Mouse (Mus musculus): ENCODE measurements around the gene Slc38a4. TPM values are rescaled to one million over a fixed set of nuclear protein-coding genes. Genes with fewer than 3 reads are reported as not detected.

The Slc38a4 gene
- polyA plus RNA-seq, 1 experiment from 2014 or later, result 96.5 TPM

DNA sequence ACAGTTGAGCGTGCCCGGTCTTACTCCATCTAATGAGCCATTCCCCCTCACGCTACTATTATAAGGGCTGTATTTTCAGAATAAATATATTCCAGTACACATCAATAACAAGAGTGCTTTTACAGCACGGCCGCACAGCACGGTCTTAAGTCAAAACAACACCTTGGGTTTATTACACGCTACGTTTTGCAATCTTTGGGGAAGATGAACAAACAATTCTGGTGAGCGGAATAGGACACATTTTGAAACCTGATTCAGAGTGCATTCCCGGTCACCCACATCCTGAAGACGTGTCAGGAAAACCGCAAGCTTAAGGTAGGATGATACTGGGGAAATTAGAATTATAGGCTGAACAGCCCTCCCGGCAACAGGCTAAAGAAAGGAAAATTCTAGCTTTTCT, 11.8 kb downstream of the Slc38a4 start:
- H3K27me3 ChIP-seq (ENCODE audit: control insufficient read depth, insufficient read depth, low read length), result no peaks in the 10 kb centered on the region
- peaks cover 10% of the 10 kb centered on the region for H3K4me1 ChIP-seq (ENCODE audit: control insufficient read depth, insufficient read depth, low read length)
- no peak overlapping the region for H3K4me2 ChIP-seq (ENCODE audit: low read depth, low read length)
- 86% methylated on average over 13 of the region's 13 CpGs for WGBS
- H3K36me3 ChIP-seq (ENCODE audit: control insufficient read depth, insufficient read depth), result no peaks in the 10 kb centered on the region
- no peak for ATAC-seq (replicated peaks; ENCODE audit: extremely low read depth, insufficient read depth, low FRiP score)
- H3K9me3 ChIP-seq (replicated peaks; ENCODE audit: control insufficient read depth, low read length), result no peaks in the 10 kb centered on the region
- H3K9ac ChIP-seq (ENCODE audit: low read length), result no peak overlapping the region
- no peak overlapping the region for H3K4me3 ChIP-seq (ENCODE audit: low read length)
- no peak overlapping the region for H3K27ac ChIP-seq (ENCODE audit: low read length)

DNA sequence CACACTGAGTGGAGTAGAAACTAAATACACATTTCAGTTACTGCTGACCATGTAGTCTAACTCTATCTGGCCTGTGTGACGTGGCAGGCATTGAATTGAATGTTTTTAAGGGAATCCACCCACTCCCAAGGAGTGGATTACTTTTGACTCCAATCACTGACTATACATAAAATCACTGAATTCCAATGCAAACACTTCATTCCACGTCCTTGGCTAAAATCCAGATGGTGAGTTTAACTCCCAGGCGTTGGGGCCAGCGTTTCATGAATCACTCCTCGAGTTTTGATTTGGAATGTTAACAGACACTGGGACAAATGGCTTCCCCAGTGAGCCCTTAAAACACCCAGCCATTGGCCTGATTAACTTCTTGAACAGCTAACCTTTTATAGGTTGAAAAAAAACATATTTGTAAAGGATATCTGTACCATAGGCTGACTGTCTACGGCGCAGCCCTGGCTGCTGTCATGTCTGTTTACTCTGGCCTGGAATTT, 13.7 kb downstream of the Slc38a4 start:
- H3K9me3 ChIP-seq (replicated peaks; ENCODE audit: control insufficient read depth, low read length), result no peaks in the 10 kb centered on the region
- H3K36me3 ChIP-seq (ENCODE audit: control insufficient read depth, insufficient read depth), result no peaks in the 10 kb centered on the region
- no peak overlapping the region for H3K4me3 ChIP-seq (ENCODE audit: low read length)
- no peaks in the 10 kb centered on the region for H3K27me3 ChIP-seq (ENCODE audit: control insufficient read depth, insufficient read depth, low read length)
- no peak; the same call in 1 of the 2 replicates for ATAC-seq (replicated peaks; ENCODE audit: extremely low read depth, insufficient read depth, low FRiP score)
- no peak overlapping the region for H3K4me2 ChIP-seq (ENCODE audit: low read depth, low read length)
- 27% methylated on average over 7 of the region's 7 CpGs for WGBS
- H3K9ac ChIP-seq (ENCODE audit: low read length), result no peak overlapping the region
- peak overlapping the region; percentile 68 for H3K27ac ChIP-seq (ENCODE audit: low read length)
- peaks cover 5% of the 10 kb centered on the region for H3K4me1 ChIP-seq (ENCODE audit: control insufficient read depth, insufficient read depth, low read length)

DNA sequence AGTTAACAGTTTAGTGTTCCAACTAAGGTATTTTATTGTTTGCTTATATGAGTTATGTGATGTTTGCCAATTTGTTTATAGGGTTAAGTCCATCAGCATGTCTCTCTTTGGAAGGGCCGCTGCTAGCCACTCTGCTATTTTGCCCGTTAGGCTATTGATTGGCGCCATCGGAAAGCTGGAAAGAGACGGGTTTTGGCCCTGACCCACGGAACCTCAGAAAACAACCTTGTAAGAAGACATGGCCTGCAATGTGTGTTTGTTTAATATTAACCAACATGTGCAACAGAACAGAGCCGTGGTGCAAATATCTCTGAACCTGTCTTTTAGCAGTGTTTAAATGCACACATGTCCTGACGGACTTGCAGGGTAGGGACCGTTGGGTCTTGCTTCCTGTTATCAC, 14.6 kb downstream of the Slc38a4 start:
- Histone ChIP-seq H3K9ac (ENCODE audit: low read length) (no peak overlapping the region), H3K27me3 (ENCODE audit: control insufficient read depth, insufficient read depth, low read length) (no peaks in the 10 kb centered on the region), H3K9me3 (replicated peaks; ENCODE audit: control insufficient read depth, low read length) (no peaks in the 10 kb centered on the region), H3K4me2 (ENCODE audit: low read depth, low read length) (no peak overlapping the region), H3K36me3 (ENCODE audit: control insufficient read depth, insufficient read depth) (no peaks in the 10 kb centered on the region), H3K27ac (ENCODE audit: low read length) (peak overlapping the region; percentile 68), H3K4me1 (ENCODE audit: control insufficient read depth, insufficient read depth, low read length) (peaks cover 5% of the 10 kb centered on the region), H3K4me3 (ENCODE audit: low read length) (no peak overlapping the region)
- 81% methylated on average over 9 of the region's 9 CpGs for WGBS
- no peak for ATAC-seq (replicated peaks; ENCODE audit: extremely low read depth, insufficient read depth, low FRiP score)

DNA sequence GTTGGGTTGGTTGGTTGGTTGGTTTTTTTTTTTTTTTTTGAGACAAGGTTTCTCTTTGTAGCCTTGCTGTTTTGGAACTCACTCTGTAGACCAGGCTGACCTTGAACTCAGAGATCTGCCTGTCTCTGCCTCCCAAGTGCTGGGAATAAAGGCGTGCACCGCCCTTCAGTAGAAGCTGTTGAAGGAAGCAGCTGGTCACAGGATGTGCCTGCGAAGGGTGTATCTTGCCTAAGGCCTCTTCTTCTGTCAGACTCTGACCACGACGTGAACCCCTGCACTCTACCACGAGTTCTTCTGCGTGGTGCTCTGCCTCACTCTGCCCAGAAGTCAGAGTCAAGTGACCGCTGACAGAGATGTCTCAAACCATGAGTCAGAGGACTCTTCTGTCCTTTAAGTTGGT, 18.0 kb downstream of the Slc38a4 start:
- ATAC-seq (replicated peaks; ENCODE audit: extremely low read depth, insufficient read depth, low FRiP score), result no peak
- Histone ChIP-seq H3K27ac (ENCODE audit: low read length) (no peak overlapping the region), H3K4me2 (ENCODE audit: low read depth, low read length) (no peak overlapping the region), H3K27me3 (ENCODE audit: control insufficient read depth, insufficient read depth, low read length) (no peaks in the 10 kb centered on the region), H3K4me1 (ENCODE audit: control insufficient read depth, insufficient read depth, low read length) (peaks cover 9% of the 10 kb centered on the region), H3K4me3 (ENCODE audit: low read length) (no peak overlapping the region), H3K36me3 (ENCODE audit: control insufficient read depth, insufficient read depth) (no peaks in the 10 kb centered on the region), H3K9me3 (replicated peaks; ENCODE audit: control insufficient read depth, low read length) (no peaks in the 10 kb centered on the region), H3K9ac (ENCODE audit: low read length) (no peak overlapping the region)
- WGBS, result 82% methylated on average over 8 of the region's 8 CpGs

DNA sequence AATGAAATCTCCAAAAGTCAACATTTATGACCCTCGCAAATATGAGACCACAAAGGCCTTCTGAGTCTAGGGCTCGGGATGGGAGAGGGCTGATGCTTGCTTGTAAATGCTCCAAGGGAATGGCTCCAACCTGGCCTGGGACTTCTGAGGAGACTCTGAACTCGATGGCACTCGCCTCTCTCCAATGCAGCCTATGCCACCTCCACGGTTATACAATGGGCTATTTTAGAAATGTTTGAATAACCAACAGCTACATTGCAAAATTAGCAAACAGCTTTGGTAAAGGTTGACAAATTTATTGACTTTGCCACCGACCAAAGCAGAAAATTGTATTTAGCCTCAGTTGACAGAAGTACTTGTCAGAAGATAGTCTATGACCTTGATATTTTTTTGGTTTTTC, 19.9 kb downstream of the Slc38a4 start:
- ATAC-seq (replicated peaks; ENCODE audit: extremely low read depth, insufficient read depth, low FRiP score), result no peak
- Histone ChIP-seq H3K27me3 (ENCODE audit: control insufficient read depth, insufficient read depth, low read length) (no peaks in the 10 kb centered on the region), H3K36me3 (ENCODE audit: control insufficient read depth, insufficient read depth) (no peaks in the 10 kb centered on the region), H3K9ac (ENCODE audit: low read length) (no peak overlapping the region), H3K27ac (ENCODE audit: low read length) (no peak overlapping the region), H3K4me1 (ENCODE audit: control insufficient read depth, insufficient read depth, low read length) (peaks cover 7% of the 10 kb centered on the region), H3K4me2 (ENCODE audit: low read depth, low read length) (no peak overlapping the region), H3K9me3 (replicated peaks; ENCODE audit: control insufficient read depth, low read length) (no peaks in the 10 kb centered on the region), H3K4me3 (ENCODE audit: low read length) (no peak overlapping the region)
- 83% methylated on average over 6 of the region's 6 CpGs for WGBS

DNA sequence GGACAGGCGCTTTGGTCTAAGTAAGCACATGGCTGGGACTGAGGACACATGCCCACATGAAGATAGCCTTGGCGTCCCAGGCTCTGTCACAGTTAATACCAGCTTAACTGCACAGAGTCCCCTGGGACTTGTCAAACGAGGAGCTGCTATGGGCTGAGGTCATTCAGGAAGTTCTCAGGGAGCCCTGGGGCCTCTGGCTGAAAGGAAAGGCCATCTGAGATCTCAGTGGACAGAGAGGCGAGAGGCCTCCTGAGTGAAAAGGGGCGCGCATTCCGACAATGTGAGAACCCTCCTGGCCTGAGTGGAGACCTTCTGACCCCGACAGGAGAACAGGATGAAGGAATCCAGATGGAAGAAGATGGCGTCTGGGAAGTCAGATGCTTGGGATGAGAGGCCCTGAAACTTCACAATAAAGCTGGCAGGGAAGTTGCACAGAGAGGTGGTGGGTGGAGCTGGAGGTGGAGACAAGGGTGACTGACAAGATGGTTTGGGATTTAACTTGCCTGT, 22.2 kb downstream of the Slc38a4 start:
- Histone ChIP-seq H3K27ac (ENCODE audit: low read length) (peak overlapping the region; percentile 73), H3K9me3 (replicated peaks; ENCODE audit: control insufficient read depth, low read length) (no peaks in the 10 kb centered on the region), H3K36me3 (ENCODE audit: control insufficient read depth, insufficient read depth) (no peaks in the 10 kb centered on the region; the same call in 1 of the 2 replicates), H3K4me1 (ENCODE audit: control insufficient read depth, insufficient read depth, low read length) (peaks cover 7% of the 10 kb centered on the region), H3K27me3 (ENCODE audit: control insufficient read depth, insufficient read depth, low read length) (no peaks in the 10 kb centered on the region), H3K4me2 (ENCODE audit: low read depth, low read length) (peak overlapping the region; percentile 12; the same call in 1 of the 2 replicates), H3K4me3 (ENCODE audit: low read length) (no peak overlapping the region), H3K9ac (ENCODE audit: low read length) (0 out of 2 replicates have a peak overlapping the region, but pooled peaks have one; percentile 25)
- WGBS, result 22% methylated on average over 9 of the region's 9 CpGs
- ATAC-seq (replicated peaks; ENCODE audit: extremely low read depth, insufficient read depth, low FRiP score), result peak; percentile 72

DNA sequence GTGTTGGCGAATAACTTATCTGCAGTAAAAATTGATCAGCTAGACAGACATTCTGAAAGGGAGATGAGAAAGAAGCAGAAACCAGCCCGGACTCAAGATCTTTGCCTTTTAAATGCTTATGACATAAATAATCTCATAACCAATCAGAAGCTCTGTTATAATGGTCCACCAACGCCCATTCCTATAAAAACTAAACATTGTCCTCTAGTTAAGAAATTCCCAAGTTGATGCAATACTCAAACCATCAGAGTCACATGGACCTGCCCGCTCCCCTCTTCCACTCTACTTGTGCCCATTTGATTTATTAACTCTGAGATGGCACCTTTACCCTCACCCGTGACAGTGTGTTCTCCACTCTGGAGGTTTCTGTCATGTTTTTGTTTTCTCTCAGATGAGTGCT, 23.9 kb downstream of the Slc38a4 start:
- no peak overlapping the region for H3K4me3 ChIP-seq (ENCODE audit: low read length)
- H3K36me3 ChIP-seq (ENCODE audit: control insufficient read depth, insufficient read depth), result no peaks in the 10 kb centered on the region; the same call in 1 of the 2 replicates
- H3K27me3 ChIP-seq (ENCODE audit: control insufficient read depth, insufficient read depth, low read length), result no peaks in the 10 kb centered on the region
- H3K4me2 ChIP-seq (ENCODE audit: low read depth, low read length), result no peak overlapping the region
- H3K9ac ChIP-seq (ENCODE audit: low read length), result no peak overlapping the region
- H3K27ac ChIP-seq (ENCODE audit: low read length), result no peak overlapping the region
- ATAC-seq (replicated peaks; ENCODE audit: extremely low read depth, insufficient read depth, low FRiP score), result no peak
- H3K9me3 ChIP-seq (replicated peaks; ENCODE audit: control insufficient read depth, low read length), result no peaks in the 10 kb centered on the region
- H3K4me1 ChIP-seq (ENCODE audit: control insufficient read depth, insufficient read depth, low read length), result peaks cover 7% of the 10 kb centered on the region
- 85% methylated on average over 5 of the region's 5 CpGs for WGBS

DNA sequence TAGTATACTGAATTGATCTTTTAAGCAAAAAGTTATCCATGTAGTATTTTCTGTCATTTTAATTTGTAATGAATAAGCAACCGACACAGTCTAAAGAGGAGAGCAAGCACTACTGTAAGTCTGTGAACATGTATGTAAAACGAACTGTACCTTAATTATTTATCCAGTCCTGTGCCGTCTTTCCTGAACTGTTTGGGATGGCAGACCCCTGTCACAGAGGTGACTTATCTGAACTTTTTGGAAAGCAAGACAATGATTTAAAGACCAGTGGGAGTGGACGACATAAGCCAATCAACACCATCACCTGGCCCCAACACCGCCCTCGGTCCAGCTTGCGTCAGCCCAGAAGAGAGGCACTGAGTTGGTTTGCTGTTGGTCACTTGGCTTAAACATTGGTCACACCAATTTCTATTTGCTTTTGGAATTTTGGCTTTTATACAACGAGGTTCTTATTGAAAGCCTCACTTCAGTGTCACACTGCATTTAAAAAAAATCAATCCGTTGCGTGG, 24.7 kb downstream of the Slc38a4 start:
- Histone ChIP-seq H3K36me3 (ENCODE audit: control insufficient read depth, insufficient read depth) (no peaks in the 10 kb centered on the region; the same call in 1 of the 2 replicates), H3K9me3 (replicated peaks; ENCODE audit: control insufficient read depth, low read length) (no peaks in the 10 kb centered on the region), H3K9ac (ENCODE audit: low read length) (no peak overlapping the region), H3K4me2 (ENCODE audit: low read depth, low read length) (no peak overlapping the region), H3K27me3 (ENCODE audit: control insufficient read depth, insufficient read depth, low read length) (no peaks in the 10 kb centered on the region), H3K4me3 (ENCODE audit: low read length) (no peak overlapping the region), H3K4me1 (ENCODE audit: control insufficient read depth, insufficient read depth, low read length) (peaks cover 7% of the 10 kb centered on the region), H3K27ac (ENCODE audit: low read length) (no peak overlapping the region)
- ATAC-seq (replicated peaks; ENCODE audit: extremely low read depth, insufficient read depth, low FRiP score), result no peak
- 89% methylated on average over 10 of the region's 10 CpGs for WGBS

DNA sequence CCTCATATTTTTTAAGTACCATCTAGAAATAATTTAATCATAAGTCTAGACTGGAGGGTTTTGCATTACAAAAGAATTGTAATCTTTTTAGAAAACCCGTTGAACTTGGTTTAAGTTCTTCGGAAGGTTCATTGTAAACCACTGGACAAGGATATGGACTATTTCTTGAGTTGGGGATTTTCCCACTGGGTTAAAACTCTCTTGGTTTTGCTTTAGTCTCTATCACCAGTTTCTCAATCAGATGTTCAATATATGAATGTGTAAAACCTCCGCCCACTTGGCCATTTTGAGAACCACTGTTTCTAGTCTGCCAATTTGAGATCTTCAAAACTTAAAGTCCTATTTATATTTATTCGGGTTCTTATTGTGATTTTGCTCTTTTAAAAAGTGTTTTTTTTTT, 25.6 kb downstream of the Slc38a4 start:
- Histone ChIP-seq H3K4me2 (ENCODE audit: low read depth, low read length) (no peak overlapping the region), H3K9me3 (replicated peaks; ENCODE audit: control insufficient read depth, low read length) (no peaks in the 10 kb centered on the region), H3K4me3 (ENCODE audit: low read length) (no peak overlapping the region), H3K27me3 (ENCODE audit: control insufficient read depth, insufficient read depth, low read length) (no peaks in the 10 kb centered on the region), H3K27ac (ENCODE audit: low read length) (no peak overlapping the region), H3K4me1 (ENCODE audit: control insufficient read depth, insufficient read depth, low read length) (peaks cover 7% of the 10 kb centered on the region), H3K9ac (ENCODE audit: low read length) (no peak overlapping the region), H3K36me3 (ENCODE audit: control insufficient read depth, insufficient read depth) (no peaks in the 10 kb centered on the region; the same call in 1 of the 2 replicates)
- 86% methylated on average over 4 of the region's 4 CpGs for WGBS
- no peak for ATAC-seq (replicated peaks; ENCODE audit: extremely low read depth, insufficient read depth, low FRiP score)
